Mouse (Mus musculus) forelimb bud, embryonic 11.5 days (tissue): ENCODE measurements around the gene 4933427D14Rik.

Source experiments
- DNase-seq: peaks from one replicate; pipeline ENCODE4 v3.0.0-alpha.2; 2012; ENCODE audit warnings: low read depth, low spot score

4933427D14Rik gene

DNA sequence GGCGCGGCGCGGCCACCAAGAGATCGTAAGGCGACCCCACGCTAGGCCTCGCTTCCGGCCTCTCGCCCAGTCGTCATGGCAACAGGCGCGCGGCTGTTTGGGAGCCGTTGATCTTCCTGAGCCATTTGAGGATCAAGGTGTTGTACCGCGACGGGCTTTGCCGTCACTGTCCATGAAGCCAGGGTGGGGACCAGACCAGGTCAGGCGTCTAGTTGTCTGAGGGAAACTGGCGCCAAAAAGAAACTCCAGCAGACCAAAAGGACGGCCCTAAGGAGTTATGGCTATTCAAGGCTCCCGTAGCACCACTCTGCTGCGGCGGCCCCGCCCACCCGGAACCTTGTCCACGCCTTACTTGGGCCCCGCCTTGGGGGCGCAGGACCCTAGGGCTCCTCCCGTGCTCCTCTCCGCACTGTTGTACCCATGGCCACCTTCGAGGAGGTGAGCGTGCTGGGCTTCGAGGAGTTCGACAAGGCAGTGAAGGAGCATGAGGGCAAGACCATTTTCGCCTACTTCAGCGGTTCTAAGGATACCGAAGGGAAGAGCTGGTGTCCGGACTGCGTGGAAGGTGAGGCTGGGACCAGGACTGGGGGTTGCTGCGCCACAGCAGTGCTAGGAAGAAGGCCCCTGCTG, at the start of gene 4933427D14Rik, which contains the start of gene Txndc17:
TSS of gene 4933427D14Rik (minus strand) at position 256 of the 630 bp plus-strand sequence.
TSS of gene Txndc17 (plus strand) at position 344 of the 630 bp plus-strand sequence.
- DNase-seq, result peak; percentile 81

DNA sequence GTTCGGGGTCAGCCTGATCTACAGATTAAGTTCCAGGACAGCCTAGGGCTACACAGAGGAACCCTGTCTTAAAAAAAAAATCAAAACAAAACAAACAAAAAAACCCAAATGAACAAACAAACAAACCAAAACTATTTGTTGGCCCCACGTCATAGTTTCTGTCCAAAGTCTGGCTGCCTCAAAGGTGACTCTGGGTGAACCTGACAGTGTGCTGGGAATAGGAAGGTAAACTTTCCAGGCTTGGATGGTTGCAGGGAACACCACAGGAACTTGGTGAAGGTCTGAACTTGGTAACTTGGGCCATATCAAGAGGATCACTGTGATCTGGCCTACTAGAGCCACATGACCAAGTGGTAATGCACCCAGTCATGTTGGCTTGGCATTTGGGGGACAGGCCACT, 49.2 kb upstream of the 4933427D14Rik start:
- DNase-seq, result no peak

DNA sequence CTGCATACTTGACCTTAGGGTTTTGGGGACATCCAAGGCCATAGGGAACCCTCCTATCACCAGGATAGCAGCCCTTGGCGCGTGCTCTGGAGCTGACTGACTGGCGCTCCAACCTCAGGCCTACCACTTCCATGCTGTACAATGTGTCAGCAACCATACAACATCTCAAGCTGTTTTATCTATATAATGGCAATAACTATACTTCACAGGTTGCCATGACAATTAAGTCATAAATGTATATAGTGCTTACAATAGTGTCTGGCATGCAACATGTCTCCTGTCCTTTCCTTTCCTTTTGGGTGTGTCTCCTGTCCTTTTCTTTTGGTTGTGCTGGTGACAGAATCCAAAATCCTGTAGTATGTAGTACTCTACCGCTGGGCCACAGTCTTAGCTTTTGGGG, 48.4 kb upstream of the 4933427D14Rik start:
- DNase-seq, result no peak

DNA sequence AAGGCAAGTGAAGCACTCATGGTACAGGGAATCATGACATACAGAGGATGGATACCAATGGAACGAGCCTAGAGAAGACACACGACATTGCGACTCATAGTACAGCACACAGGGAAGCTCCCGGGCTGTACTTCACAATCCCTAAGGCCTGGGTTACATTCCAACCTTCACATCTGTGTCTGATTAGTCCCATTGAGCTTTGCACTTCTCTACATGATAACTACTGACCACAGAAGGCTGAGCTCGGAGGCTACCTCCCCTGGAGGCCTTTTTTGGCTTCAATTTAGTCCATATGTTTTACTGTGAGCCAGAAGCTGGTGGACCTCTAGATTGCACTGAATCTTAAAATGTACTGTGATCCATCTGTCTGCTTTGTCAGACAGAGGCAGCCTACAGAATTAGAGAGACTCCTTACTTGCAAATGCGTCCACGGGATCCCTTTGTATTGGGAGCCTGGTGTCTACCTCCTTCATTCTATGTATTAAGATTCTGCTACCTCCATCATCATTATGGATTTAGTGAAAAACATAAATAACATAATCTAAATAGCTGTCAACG, 38.0 kb upstream of the 4933427D14Rik start:
- DNase-seq, result no peak

DNA sequence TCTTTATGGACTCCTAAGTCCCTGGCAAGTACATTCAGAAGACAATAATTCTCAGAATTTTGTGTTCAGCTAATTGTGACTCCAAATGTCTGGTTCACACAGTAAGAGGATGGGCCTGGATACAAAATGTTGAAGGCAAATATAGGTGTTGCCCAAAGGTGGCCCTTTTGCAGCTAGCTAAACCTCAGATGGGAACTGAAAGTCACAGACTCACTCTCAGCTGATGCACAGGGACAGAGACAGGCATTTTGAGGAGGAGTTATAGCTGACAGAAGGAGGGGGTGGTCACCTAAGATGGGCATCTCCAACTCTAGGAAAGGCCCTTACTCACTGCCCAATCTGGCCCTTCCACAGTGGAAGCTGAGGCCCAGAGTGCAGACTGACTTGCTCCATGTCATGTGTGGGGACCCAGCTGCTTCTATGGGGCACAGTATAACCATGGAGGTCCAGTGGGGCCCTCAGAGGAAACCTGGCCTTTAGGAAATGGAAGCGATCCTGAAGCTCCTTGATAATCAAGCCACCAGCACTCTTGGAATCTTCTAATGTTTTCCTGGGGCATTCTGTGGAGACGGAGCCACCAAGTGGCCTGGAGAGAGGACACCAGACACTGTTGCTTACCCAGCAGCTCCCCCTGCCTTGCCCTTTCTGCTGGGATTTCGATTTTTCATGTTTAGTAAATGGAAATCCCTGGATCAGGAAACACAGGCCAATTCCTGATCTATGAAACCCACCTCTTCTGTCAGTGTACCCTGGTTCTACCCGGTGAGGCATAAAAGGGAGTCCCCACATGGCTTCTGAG, 33.0 kb upstream of the 4933427D14Rik start:
- no peak for DNase-seq

DNA sequence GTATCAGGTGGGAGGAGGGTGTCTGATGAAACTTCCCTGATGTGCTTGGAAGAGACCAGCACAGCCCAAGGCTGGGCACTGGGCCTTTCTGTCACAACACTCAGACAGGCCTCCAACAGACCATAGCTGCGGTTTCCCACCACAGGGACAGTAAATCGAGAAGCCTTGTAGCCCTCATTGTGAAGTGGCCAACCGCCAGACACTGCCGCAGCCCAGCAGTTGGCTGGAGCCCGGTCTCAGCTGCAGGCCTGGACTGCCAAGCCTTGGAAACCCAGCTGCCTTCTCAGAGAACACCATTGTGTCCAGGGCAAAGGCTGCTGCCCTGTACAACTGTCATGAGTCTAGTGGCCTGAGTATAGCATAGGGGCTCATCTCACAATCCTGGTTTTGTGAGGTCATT, 26.8 kb upstream of the 4933427D14Rik start:
- DNase-seq, result no peak

DNA sequence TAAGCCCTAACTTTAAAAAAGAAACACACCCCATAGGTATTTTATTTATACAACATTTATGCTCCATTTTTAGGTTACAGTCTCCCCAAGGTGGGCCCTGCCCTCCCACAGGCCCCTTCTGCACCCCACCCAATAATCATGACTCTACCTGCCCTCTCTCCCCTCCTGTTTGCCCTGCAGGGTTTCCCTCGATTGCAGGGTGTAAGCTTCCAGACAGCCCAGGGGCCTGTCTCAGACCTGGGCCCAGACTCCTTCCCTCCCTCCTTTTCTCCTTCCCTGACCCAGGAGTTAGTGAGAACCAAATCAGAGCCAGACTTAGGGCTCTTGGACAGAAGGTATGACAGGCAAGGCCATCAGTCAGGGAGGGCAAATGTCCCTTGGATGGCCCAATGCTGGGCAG, 25.7 kb upstream of the 4933427D14Rik start:
- no peak for DNase-seq

DNA sequence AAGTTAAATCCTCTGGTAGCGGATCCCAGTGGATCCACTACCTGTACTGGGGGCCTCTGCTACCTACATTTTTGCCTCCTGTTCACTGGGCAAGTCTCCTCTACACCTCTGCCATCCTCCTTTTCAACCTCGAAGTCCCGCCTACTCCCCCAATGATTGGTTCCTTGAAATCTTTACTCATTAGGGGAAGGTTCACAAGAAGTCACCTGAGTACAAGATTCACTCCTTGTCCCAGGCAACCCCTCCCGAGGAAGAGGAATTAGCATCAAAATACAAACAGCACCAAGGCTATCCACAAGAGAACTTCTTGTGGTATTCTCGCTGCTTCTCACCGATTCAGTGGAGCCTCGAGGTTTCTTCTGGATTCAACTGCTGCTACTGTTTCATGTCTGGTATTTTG, 24.8 kb upstream of the 4933427D14Rik start:
- no peak for DNase-seq

DNA sequence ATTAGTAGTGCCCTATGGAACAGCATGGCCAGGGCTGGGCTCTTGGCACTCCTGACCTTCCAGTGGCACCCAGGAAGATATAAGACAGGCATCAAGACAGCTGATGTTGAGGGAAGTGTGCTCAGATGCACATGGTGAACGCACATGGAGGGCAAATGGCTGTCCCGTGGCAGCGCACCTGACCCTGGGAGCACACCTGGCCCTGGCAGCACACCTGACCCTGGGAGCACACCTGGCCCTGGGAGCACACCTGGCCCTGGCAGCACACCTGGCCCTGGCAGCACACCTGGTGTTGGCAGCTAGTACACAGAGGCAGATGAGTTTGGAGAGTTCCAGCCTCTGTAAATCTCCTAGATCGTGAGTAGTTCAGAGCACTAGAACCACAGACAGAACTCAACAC, 21.3 kb upstream of the 4933427D14Rik start:
- DNase-seq, result no peak

DNA sequence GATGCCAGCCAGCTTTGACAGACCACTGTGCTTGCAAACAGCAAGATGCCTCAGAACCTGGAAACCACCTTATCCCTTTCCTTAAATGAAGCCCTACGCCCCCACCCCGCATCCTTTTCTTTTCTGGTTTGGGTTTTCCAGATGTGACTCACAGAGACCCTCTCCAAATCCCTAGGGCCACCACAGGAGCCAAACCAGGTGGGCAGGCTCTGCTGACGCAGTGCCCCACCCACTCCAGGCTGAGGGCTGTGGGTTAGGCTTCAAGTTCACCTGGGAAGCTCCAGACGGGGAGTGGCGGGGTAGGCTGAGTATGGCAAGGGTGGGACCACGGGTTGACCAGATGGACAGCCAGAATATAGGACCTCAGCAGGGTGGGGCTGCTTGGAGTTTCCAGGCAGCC, 19.6 kb upstream of the 4933427D14Rik start:
- no peak for DNase-seq

DNA sequence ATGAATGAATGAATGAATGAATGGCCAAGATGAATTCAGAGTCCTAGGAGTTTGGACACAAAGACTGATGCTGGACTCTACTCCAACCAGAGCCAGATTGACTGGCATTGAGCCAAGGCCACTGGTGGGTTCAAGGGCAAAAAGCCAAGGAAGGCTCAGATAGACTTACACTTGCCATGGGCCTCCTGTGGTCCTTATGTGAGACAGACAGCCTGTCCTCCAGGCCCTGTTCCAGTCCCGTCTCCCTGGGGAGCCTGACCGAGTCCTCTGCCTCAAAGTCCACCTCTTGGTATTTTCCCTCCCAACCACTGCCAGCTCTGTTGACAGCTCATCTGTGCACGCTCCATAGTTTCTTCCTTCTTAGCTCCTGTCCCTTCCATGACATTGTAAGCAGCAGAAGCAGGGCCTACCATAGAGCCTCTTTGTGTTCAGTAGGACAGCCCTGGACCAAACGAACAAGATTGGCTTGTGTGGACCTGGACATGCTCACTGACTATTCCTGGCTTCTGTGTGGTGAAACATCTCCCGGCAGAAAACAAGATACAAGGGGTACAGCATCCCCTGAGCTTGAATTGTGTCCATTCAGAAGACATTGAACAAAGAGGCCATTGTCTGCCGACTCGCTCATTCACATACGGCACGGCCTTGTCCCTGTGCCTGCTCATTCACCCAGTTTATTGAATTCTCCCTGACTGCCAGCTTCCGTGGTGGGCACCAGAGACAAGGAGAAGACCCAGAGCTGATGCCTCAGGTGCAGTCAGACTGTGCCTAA, 18.9 kb upstream of the 4933427D14Rik start:
- DNase-seq, result no peak

DNA sequence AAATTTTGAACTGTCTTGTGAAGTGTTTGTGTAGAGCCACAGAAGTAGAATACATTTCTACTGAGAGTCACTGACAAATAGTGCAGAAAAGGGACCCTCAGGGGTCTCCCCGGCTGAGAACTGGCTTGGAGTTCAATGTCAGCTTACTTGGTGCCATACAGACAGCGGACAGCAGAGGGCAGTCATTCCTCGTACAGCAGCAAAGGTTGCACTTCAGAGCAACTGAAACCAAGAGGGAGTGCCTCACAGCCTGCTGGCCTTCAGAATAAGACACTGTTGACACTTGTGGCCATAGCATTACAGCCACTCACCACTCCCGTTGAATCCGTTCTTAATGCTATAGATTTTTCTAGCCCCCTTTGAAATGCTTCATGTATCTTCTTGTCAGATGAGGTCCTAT, 17.6 kb upstream of the 4933427D14Rik start:
- peak; percentile 75 for DNase-seq

DNA sequence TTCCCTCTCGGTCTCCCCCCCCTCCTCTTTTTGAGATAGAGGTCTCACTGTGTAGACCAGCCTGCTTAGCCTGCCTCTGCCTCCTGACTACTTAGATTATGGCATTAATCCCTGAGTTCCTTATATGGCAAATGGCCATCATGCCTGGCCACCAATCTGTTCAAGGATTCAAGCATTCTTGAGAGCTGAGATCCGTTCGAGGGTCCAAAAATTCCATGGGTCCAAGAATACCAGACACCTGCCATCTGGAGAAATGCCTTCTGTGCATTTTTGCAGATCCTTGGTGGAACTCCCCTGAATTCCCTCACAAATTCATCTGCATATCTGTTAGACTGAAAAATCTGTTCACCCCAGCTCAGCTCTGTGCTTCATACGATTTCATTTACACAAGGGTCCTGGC, 16.2 kb upstream of the 4933427D14Rik start:
- DNase-seq, result no peak

DNA sequence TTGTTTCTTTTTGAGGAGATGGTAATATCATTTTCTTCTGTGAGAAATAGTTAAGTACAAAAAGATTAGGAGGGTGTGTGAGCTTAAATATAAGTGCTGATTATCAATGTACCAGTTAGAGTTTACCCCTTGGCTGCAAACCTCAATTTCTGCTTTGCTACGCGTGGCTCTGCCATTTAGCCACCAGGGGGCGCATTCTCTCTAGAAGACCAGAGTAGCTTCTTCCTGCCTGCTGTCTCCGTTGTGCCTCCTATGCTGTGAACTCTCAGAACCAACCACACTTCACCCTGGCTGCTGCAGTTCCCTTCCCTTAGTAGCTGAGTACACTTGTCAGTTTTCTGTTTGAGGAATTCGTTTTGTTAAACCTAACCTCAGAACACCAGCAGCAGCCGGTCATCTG, 14.0 kb upstream of the 4933427D14Rik start:
- peak; percentile 61 for DNase-seq

DNA sequence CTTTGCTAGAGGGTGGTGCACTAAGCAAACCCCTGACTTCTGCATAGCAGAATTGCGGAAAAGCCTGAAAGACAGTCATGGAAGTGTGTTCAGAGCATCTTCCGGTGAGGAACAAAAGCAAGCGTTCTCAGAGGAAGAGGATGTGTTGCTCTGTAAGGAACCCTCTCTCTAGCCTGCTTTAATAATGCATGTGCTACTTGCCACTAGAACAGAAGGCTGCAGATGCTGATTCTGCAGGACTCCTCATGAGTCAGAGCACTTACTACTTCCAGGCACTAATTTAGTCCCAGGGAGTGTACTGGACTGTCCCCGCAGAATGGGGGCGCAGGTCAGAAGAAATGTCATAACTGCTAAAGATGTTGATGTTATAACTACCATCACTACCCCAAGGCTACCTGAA, 9.9 kb upstream of the 4933427D14Rik start:
- DNase-seq, result no peak

DNA sequence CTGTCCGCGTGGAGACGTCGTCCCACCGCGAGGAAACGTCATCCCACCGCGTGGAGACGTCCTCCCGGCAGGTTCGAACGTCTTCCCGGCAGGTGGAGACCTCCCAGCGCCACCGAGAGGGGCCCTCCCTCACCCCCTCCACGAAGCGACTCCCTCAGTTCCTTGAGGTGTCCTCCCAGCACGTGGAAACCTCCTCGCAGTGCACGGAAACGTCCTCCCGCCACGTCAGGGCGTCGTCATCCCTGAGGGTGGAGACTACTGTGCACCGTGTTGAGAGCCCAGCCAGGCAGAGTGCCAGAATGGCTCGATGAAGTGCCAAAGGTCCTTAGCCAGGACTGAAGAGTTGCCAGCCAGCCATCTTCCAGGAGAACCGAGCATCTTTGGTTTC, 8.1 kb upstream of the 4933427D14Rik start, which contains the start of gene Med31:
TSS of gene Med31 (minus strand) at position 183 of the 388 bp plus-strand sequence.
- peak; percentile 45 for DNase-seq

DNA sequence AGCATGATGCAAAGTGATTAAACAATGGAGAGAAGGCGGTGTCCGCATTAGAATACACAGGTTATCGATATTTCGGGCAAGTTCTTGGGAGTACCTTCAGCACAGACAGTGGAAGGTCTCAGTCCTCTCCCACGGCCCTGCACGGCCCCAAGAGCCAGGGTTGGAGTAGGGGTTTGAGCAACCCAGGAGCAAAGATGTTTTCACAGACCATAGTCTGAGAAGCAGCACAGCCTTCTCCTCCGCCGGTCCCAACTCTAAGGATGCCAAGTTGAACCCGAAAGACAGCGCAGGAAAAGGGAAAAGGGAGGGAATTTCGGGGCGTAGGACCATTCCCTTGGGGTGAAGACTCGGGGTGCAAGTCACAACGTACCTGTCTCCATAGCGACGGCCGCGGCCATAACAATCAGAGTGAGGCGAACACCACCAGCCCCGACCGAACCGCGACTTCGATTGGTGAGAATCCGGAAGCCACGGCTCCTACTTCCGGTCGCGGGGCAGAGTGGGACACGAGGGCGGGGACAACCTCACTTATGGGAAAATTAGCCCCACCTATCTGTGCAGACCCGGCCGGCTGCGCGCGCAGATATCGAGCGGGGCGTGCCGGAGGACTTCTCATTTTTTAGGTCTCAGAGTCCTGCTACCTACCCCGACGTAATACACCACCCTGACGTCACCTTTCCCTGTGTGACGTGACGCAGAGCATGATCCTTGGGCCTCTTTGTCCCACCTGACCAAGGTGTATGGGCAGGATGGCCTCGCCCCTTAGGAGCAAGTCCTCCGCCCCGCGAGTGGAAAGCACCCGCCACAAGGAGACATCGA, 7.5 kb upstream of the 4933427D14Rik start:
- peak; percentile 97 for DNase-seq

DNA sequence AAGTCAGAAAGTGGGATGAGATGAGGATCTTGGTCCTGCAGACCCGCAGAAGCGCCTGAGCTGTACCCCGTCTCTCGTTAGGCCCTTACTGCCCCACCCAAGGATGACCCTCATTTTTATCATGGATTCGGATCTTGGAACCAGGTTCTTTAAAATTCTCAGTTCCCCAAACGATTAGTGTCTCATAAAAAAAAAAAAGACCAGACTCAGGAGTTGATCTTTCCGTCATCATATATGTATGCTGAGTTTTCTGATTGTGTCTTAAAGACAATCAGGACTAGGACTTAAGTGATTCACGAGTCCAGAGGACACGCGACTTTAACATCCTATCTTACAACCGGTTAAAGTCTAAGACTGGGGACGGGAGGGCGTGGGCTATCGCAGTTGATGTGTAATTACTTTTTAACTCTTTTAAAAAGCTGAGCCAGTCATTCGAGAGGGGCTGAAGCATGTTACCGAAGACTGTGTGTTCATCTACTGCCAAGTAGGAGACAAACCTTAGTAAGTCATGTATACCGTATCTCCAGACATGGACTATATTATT, 647 bp upstream of the 4933427D14Rik start:
- DNase-seq, result no peak

DNA sequence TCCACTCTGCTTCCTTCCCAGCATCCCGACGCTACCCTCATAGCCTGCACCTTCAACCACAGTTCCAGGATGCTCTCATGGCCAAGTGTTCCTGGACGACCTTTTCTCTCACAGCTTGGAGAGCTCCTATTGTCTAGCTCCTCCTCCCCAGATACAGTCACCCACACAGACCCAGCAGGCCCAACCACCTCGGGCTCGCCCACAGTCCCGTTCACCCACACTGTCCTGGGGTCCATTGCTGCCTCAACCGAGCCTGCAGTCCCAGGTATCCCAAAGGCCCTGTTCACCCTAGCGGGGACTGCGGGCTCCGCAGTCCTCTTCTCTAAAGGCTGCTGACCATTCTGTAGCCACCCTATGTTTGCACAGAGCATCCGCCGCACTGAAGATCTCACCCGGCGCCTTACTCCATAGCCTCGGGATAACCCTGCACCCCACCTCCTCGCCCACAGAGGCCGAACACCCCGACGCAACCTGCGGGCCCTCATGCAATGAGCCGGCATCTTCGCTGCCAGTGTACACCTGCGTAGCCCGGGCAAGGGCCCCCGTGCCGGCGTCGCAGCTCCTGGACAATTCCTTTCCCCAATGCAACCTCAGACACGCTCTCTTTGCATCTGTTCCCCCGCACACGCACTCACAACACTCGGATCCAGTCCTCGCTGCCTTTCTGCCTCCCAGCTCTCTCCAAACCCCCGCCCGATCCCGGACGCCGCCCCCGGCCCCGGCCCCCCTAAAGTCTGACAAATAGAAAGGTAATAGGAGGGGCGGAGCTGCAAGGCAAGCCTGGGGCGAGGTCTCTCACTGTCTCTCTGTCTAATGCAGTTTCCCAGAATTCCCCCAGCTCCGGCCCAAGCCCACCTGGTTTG, 687 bp downstream of the 4933427D14Rik start, which contains the start of gene Gm43951:
TSS of gene Gm43951 (minus strand) at position 500 of the 863 bp plus-strand sequence.
- peak; percentile 28 for DNase-seq

DNA sequence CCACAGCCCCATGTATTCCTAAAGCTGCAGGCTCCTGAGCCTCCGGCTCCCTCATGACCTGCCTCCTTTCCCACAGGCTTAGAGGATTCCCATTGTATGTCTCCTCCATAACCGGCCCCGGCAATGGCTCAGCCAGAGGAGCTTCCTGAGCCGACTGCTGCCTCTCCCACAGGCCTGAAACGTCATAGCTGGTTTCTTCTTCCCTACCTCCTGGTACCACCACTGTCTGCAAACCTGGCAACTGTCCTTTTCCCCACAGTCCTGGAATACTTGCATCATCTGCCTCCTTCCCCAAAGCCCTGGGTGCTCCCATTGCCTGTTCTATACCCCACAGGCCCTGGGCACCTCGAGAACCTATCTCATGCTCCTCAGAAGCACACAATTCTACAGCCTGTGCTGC, 2.0 kb downstream of the 4933427D14Rik start:
- no peak for DNase-seq
